Mouse (Mus musculus) midbrain, postnatal 0 days (tissue): ENCODE results near the gene She. TPM values are rescaled to one million over a fixed set of nuclear protein-coding genes. Genes with fewer than 3 reads are reported as not detected.

Experiments
- ATAC-seq: fragments of 200-750 bp; cut with Nextera tagmentation; 2 replicates; pipeline ENCODE4 v1.8.0; 2017; ENCODE audit warnings: moderate number of reproducible peaks, mild to moderate bottlenecking, moderate TSS enrichment, moderate library complexity; ENCODE audit not compliant: low FRiP score
- DNase-seq: peaks from one replicate; pipeline ENCODE4 v3.0.0-alpha.2; 2015; ENCODE audit warnings: low spot score
- H3K27ac ChIP-seq: fragments of 300-500 bp; sonication (generic); 2 replicates; pipeline ENCODE4 v1.5.1; 2014; ENCODE audit warnings: low read depth, mild to moderate bottlenecking, low read length, mixed read lengths
- H3K27me3 ChIP-seq: fragments of 300-500 bp; sonication (generic); 2 replicates; pipeline ENCODE4 v1.6.1; 2014; ENCODE audit warnings: low read length, control low read depth, mixed read lengths; ENCODE audit not compliant: insufficient read depth
- H3K36me3 ChIP-seq: fragments of 300-500 bp; sonication (generic); 2 replicates; pipeline ENCODE4 v1.6.1; 2014; ENCODE audit warnings: low read length, control low read depth, mixed read lengths; ENCODE audit not compliant: insufficient read depth
- H3K4me1 ChIP-seq: fragments of 300-500 bp; sonication (generic); 2 replicates; pipeline ENCODE4 v1.6.1; 2014; ENCODE audit warnings: mild to moderate bottlenecking, control low read depth, antibody characterized with exemption, low read length, mixed read lengths; ENCODE audit not compliant: insufficient read depth
- H3K4me2 ChIP-seq: fragments of 300-500 bp; sonication (generic); 2 replicates; pipeline ENCODE4 v1.6.1; 2014; ENCODE audit warnings: low read depth, mild to moderate bottlenecking, low read length, mixed read lengths; ENCODE audit not compliant: poor library complexity, severe bottlenecking
- H3K4me3 ChIP-seq: fragments of 300-500 bp; sonication (generic); 2 replicates; pipeline ENCODE4 v1.5.1; 2014; ENCODE audit warnings: low read depth, mild to moderate bottlenecking, low read length, moderate library complexity
- H3K9ac ChIP-seq: fragments of 300-500 bp; sonication (generic); replicated peaks from 2 replicates; pipeline ENCODE4 v1.6.1; 2014; ENCODE audit warnings: mild to moderate bottlenecking, low read length, moderate library complexity, mixed read lengths; ENCODE audit not compliant: poor library complexity, severe bottlenecking
- H3K9me3 ChIP-seq: fragments of 300-500 bp; sonication (generic); 2 replicates; pipeline ENCODE4 v1.6.1; 2016; ENCODE audit warnings: low read length, control low read depth
- CTCF ChIP-seq: IDR thresholded peaks from 2 replicates; pipeline ENCODE4 v1.5.1; 2016; ENCODE audit warnings: antibody characterized with exemption, mild to moderate bottlenecking
- WGBS: fragments of 180-500 bp; shearing (Covaris S2); extraction: QIAGEN DNeasy Blood & Tissue Kit; methylation state at CpG from one replicate; pipeline ENCODE4 v1.1.7; 2014; 5-methylcytosine and 5-hydroxymethylcytosine counted together
- polyA plus RNA-seq: library from polyadenylated mRNA; unstranded; fragments of >200 nt; fragmentation: Nextera tagmentation; extraction: Ambion mirVana; gene quantifications from 2 replicates; pipeline ENCODE4 v1.2.1, GENCODE M21; 2015
- total RNA-seq: library from RNA; depleted of rRNA; stranded (reverse); fragments of >200 nt; gene quantifications from 2 replicates; pipeline ENCODE4 v1.2.3, GENCODE M21; 2014

She gene
- total and polyA plus RNA-seq, 2 experiments from 2014 or later, result 1.0 to 1.8 TPM

DNA sequence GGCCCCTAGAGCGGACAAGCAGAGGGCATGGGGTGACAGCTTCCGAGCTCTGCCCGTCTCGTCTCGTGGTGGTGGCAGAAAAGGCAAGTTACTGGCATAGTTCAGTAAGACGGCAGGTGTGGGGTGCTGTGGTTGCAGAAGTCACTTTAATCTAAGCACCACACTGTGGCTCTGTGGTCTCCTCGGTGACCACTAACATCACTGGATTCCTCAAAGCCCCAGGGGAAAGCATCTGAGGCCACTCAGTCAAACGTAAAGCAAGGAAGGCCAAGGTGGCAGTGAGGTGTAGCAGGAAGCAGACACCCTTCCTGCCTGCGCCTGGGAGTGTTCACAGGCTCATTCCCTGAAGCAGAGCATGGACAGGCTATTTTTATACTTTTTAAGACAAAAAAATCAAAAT, 38.4 kb downstream of the She start:
- no peak overlapping the region for H3K9ac ChIP-seq
- whole genome bisulfite sequencing, result 71% methylated on average over 9 of the region's 9 CpGs
- no peak for TF ChIP-seq CTCF
- no peaks in the 10 kb centered on the region; the same call in 1 of the 2 replicates for H3K4me1 ChIP-seq
- no peak overlapping the region for H3K4me3 ChIP-seq
- ATAC-seq (no peak), DNase-seq (no peak)
- no peak overlapping the region for H3K27ac ChIP-seq
- H3K36me3 ChIP-seq, result no peaks in the 10 kb centered on the region
- no peaks in the 10 kb centered on the region for H3K9me3 ChIP-seq
- no peak overlapping the region for H3K4me2 ChIP-seq
- H3K27me3 ChIP-seq, result no peaks in the 10 kb centered on the region

DNA sequence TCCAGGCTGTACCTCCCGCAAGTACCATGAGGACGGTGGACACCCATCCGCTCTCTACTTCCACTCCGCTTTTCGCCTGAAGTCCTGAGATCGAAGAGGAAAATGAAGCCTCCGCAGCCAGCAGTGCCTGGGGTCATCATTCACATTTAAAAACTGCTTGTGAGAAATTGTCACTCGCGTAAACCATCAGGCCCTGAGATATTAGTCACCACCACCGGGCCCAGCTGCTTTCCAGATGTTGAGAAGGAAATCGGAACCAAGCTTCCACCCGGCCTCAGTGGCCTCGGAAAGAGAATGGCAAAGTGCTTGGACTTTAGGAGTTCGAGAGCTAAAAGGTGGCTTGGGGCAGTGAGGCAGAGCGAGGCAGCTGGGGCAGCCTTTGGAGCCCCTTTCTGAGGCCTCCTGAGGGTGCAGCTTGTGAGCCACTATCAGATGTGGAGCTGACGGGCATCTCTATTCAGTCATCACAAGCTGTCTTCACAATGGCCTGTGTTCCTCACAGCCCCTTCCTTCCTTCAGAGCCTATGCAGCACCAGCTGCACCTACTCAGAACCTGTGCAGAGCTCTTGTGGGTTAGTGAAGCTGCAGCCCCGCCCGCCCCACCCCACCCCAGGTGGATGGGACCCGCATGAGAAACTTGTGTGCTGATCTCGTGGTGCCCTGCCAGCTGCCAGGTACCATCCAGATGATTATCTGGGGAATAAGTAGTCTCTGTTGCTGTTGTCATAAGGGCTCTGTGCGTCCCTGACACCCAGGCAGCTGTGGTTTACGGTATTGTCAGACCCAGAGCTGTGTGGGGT, 39.5 kb downstream of the She start:
- no peaks in the 10 kb centered on the region; the same call in 1 of the 2 replicates for H3K27me3 ChIP-seq
- no peaks in the 10 kb centered on the region for H3K9me3 ChIP-seq
- H3K27ac ChIP-seq, result no peak overlapping the region
- 81% methylated on average over 22 of the region's 22 CpGs for WGBS
- H3K36me3 ChIP-seq, result no peaks in the 10 kb centered on the region
- TF ChIP-seq CTCF, result no peak
- no peak overlapping the region for H3K9ac ChIP-seq
- DNase-seq, result no peak
- no peaks in the 10 kb centered on the region; the same call in 1 of the 2 replicates for H3K4me1 ChIP-seq
- H3K4me2 ChIP-seq, result no peak overlapping the region
- ATAC-seq, result no peak
- H3K4me3 ChIP-seq, result no peak overlapping the region

DNA sequence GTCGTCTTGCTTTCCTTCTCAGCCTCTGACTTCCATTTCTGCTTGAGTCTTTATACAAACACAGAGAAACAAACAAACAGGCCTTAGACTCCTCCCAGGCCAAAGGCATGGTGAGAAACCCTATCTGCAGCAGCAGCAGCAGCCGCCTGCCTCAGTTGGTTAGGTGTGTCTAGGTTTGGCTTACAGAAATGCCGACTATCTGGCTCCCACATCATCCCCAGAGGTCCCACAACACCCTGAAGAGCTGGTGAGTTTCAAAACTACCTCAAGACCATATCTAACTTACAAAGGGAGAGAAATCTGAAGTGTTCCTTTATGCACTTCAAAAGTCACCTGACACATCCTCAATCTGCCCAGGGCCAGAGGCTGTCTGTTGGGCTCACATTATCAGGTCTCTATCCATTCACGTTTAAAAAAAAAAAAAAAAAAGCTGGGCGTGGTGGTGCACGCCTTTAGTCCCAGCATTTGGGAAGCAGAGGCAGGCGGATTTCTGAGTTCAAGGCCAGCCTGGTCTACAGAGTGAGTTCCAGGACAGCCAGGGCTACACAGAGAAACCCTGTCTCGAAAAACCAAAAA, 40.3 kb downstream of the She start:
- ATAC-seq (no peak), DNase-seq (no peak)
- no peaks in the 10 kb centered on the region for H3K9me3 ChIP-seq
- H3K4me1 ChIP-seq, result no peaks in the 10 kb centered on the region; the same call in 1 of the 2 replicates
- H3K4me3 ChIP-seq, result no peak overlapping the region
- no peaks in the 10 kb centered on the region; the same call in 1 of the 2 replicates for H3K27me3 ChIP-seq
- TF ChIP-seq CTCF, result no peak
- H3K27ac ChIP-seq, result no peak overlapping the region
- no peaks in the 10 kb centered on the region for H3K36me3 ChIP-seq
- H3K4me2 ChIP-seq, result no peak overlapping the region
- H3K9ac ChIP-seq, result no peak overlapping the region
- WGBS, result 74% methylated on average over 8 of the region's 8 CpGs

DNA sequence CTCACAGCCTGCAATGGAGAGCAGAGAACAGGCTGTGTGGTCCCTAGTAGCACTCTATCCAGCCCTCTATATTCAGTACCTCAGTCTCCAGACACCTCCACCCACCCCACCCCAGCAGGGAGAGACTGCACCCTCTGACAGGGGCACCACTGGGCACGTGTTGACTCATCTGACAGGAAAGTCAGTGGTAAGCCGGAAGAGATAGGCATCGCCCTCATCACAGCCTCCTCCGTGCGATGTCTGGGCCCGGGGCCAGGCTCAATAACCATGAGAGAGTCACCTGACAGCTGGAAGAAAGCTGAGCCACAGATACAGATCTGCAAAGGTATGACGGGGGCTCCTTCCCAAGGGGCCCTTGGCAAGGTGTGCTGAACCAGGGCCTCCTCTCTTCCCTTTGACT, 41.0 kb downstream of the She start:
- H3K27me3 ChIP-seq, result peaks cover under 1% of the 10 kb centered on the region; the same call in 1 of the 2 replicates
- no peak overlapping the region for H3K9ac ChIP-seq
- ATAC-seq, result no peak
- no peak overlapping the region for H3K27ac ChIP-seq
- TF ChIP-seq CTCF, result no peak
- DNase-seq, result no peak
- no peak overlapping the region for H3K4me3 ChIP-seq
- H3K4me1 ChIP-seq, result no peaks in the 10 kb centered on the region; the same call in 1 of the 2 replicates
- no peaks in the 10 kb centered on the region for H3K36me3 ChIP-seq
- no peaks in the 10 kb centered on the region for H3K9me3 ChIP-seq
- 84% methylated on average over 7 of the region's 7 CpGs for WGBS
- H3K4me2 ChIP-seq, result no peak overlapping the region

DNA sequence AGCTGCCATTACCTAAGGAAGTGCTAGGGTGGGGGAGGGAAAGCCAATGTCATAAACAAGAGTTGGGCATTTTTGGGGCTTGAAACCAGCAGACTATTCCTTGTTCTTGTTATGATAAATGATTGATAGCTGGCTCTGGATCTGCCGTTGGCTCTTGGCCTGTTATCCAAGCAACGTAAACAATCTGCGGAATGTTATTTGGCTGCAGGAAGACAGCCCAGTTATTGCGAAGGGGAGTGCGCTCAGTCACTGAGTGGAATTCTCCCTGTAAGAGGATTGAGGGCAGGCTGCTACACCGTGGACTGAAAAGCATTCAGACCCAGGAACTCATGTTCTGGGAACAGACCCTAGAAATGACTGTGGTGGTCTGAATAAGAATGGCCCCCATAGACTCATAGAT, 41.5 kb downstream of the She start:
- H3K9me3 ChIP-seq, result no peaks in the 10 kb centered on the region
- no peak overlapping the region for H3K9ac ChIP-seq
- peaks cover 4% of the 10 kb centered on the region; the same call in 1 of the 2 replicates for H3K27me3 ChIP-seq
- 79% methylated on average over 6 of the region's 6 CpGs for WGBS
- H3K4me1 ChIP-seq, result no peaks in the 10 kb centered on the region; the same call in 1 of the 2 replicates
- no peak overlapping the region for H3K4me2 ChIP-seq
- H3K4me3 ChIP-seq, result no peak overlapping the region
- TF ChIP-seq CTCF, result no peak
- DNase-seq, result no peak
- no peak for ATAC-seq
- no peak overlapping the region for H3K27ac ChIP-seq
- no peaks in the 10 kb centered on the region for H3K36me3 ChIP-seq

DNA sequence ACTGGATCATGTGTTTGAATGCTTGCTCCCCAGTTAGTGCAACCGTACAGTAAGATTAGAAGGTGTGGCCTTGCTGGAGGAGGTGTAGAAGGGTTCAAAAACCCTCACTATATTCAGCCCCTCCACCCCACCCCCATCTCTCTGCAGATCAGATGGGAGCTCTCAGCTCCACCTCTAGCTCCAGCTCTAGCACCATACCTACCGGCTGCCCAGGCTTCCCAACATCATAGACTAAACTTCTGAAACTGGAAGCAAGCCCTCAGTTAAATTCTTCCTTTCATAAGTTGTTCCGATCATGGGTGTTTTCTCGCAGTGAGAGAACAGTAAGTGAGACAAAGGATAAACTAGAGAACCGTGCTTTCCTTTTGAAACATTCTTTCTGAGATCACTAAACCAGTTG, 42.9 kb downstream of the She start:
- H3K4me3 ChIP-seq, result no peak overlapping the region
- ATAC-seq, result no peak
- H3K36me3 ChIP-seq, result no peaks in the 10 kb centered on the region
- no peak overlapping the region for H3K9ac ChIP-seq
- DNase-seq, result no peak
- H3K9me3 ChIP-seq, result no peaks in the 10 kb centered on the region
- TF ChIP-seq CTCF, result no peak
- H3K4me1 ChIP-seq, result no peaks in the 10 kb centered on the region
- peaks cover 4% of the 10 kb centered on the region; the same call in 1 of the 2 replicates for H3K27me3 ChIP-seq
- WGBS, result 88% methylated on average over 5 of the region's 5 CpGs
- H3K4me2 ChIP-seq, result no peak overlapping the region
- H3K27ac ChIP-seq, result no peak overlapping the region
